Mouse (Mus musculus): ENCODE measurements around the gene Cxcl2. TPM values are rescaled to one million over a fixed set of nuclear protein-coding genes. Genes with fewer than 3 reads are reported as not detected.

Cxcl2 gene
- polyA plus RNA-seq, 1 experiment, result not detected

DNA sequence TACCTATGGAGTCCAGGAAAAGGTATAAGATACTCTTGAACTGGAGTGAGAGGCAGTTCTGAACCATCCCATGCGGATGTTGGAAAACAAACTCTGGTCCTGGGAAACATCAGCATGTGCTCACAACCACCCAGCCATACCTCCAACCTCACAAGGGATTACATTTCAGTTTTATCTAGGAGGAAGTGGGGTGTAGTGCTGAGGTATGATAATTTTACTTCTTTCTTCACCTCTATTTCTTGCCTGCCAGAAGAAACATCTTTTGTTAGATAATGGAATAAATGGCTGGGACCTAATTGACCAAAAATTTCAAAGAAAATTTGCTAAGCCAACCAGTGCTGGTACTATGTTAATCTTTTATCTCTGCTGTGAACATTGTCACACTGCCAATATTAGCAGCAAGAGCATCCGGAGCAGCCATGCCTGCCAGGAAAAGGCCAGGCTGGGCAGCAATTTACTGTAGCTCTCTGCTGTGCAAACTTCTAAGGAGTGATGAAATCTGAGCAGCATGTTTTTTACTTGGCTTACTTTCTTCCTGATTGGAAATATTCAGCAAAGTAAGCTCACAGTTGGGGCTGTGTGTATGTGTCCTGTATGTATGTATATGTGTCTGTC is 18.9 kb upstream of the Cxcl2 start:
- H3K27ac ChIP-seq (ENCODE audit: control insufficient read depth, insufficient read depth, low read depth, low read length, poor library complexity), result no peak overlapping the region
- H3K4me1 ChIP-seq (ENCODE audit: control insufficient read depth, insufficient read depth, low read length), result peaks cover 2% of the 10 kb centered on the region; the same call in 1 of the 2 replicates
- H3K4me3 ChIP-seq (replicated peaks; ENCODE audit: control insufficient read depth, low read depth, low read length), result no peak overlapping the region
- TF ChIP-seq POLR2A (IDR thresholded peaks at IDR 0.05; ENCODE audit: borderline replicate concordance, control insufficient read depth, low read depth, low read length) (no peak), CTCF (IDR thresholded peaks at IDR 0.05; ENCODE audit: control insufficient read depth, insufficient read depth, low read length) (no peak)
- WGBS, result 41% methylated on average over 2 of the region's 2 CpGs

DNA sequence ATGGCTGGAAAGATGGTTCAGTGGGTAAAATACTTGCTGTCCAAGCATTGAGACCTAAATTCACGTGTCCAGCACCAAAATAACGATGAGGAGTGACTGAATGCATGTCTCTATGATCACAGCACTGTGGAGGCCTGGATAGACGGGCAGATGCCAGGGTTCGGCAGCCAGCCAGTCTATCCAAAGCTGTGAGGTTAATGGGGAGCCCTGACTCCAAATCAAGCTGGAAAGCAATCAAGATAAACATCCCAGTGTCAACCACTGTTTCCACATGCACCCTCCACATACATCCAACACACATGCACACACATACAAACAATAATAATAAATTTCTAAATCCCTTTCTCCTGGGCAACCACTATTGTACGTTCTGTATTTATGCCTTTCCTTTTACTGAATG is 15.0 kb upstream of the Cxcl2 start:
- WGBS, result 76% methylated on average over 5 of the region's 5 CpGs

DNA sequence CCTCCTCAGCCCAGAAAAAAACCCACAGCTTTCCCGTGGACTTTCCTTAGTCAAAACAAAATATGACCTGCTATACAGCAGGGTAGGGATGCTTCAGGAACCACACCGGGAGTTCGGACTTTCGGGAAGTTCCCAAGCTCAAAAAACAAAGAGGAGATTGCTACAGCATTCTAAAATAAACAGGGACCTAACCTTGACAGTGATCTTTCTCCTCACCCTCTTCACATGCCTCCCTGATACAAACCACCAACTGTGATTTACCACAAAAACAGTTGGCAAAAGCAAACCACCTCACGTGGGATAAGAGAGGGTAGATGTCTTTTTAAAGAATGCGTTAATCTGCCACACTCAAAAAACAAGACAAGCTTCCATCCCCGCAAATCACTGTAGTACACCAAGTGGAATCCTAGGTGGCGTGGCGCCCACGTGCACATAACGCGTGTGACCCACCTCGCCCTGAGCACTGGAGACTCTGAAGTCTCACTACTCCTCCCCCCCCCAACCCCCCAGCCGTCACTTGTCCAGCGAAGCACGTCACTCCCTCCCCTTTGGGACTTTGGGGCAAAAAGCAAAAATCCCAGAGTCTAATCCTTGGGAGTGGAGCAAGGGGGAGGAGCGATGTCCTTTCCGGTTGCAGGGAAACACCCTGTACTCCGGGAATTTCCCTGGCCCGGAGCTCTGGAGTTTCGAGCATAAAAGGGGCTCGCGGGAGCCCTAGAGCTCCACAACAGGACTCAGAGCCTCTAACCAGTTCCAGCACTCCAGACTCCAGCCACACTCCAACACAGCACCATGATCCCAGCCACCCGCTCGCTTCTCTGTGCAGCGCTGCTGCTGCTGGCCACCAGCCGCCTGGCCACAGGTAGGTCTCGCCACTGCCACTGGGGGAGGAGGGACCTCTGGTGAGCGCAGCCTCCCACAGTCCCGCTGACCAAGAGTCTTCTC is 12.9 kb upstream of the Cxcl2 start, which contains the start of gene Cxcl1:
TSS of gene Cxcl1 (plus strand) at position 723 of the 945 bp plus-strand sequence.
- H3K4me1 ChIP-seq (ENCODE audit: control insufficient read depth, insufficient read depth, low read length), result no peaks in the 10 kb centered on the region
- no peak within 1 kb of the TSS for H3K4me3 ChIP-seq (replicated peaks; ENCODE audit: control insufficient read depth, low read depth, low read length)
- no peak within 1 kb of the TSS for H3K27ac ChIP-seq (ENCODE audit: control insufficient read depth, insufficient read depth, low read depth, low read length, poor library complexity)
- WGBS, result 15% methylated on average over 30 of the region's 30 CpGs
- TF ChIP-seq CTCF (IDR thresholded peaks at IDR 0.05; ENCODE audit: control insufficient read depth, insufficient read depth, low read length) (no peak), POLR2A (IDR thresholded peaks at IDR 0.05; ENCODE audit: borderline replicate concordance, control insufficient read depth, low read depth, low read length) (no peak)

More for the DNA sequence above, 15.0 kb upstream of the Cxcl2 start:
- TF ChIP-seq POLR2A (IDR thresholded peaks at IDR 0.05; ENCODE audit: borderline replicate concordance, control insufficient read depth, low read depth, low read length) (no peak), CTCF (IDR thresholded peaks at IDR 0.05; ENCODE audit: control insufficient read depth, insufficient read depth, low read length) (no peak)
- no peak overlapping the region for H3K4me3 ChIP-seq (replicated peaks; ENCODE audit: control insufficient read depth, low read depth, low read length)
- no peaks in the 10 kb centered on the region for H3K4me1 ChIP-seq (ENCODE audit: control insufficient read depth, insufficient read depth, low read length)
- H3K27ac ChIP-seq (ENCODE audit: control insufficient read depth, insufficient read depth, low read depth, low read length, poor library complexity), result no peak overlapping the region

DNA sequence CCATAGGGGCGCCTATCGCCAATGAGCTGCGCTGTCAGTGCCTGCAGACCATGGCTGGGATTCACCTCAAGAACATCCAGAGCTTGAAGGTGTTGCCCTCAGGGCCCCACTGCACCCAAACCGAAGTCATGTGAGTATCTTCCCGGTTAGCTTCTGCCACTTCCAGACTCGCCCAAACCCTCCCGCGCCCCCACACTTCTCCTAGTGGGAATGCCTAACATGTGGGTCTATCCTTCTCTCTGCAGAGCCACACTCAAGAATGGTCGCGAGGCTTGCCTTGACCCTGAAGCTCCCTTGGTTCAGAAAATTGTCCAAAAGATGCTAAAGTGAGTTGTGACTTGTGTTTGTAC is 12.2 kb upstream of the Cxcl2 start:
- Histone ChIP-seq H3K4me1 (ENCODE audit: control insufficient read depth, insufficient read depth, low read length) (no peaks in the 10 kb centered on the region), H3K4me3 (replicated peaks; ENCODE audit: control insufficient read depth, low read depth, low read length) (no peak overlapping the region), H3K27ac (ENCODE audit: control insufficient read depth, insufficient read depth, low read depth, low read length, poor library complexity) (no peak overlapping the region)
- TF ChIP-seq CTCF (IDR thresholded peaks at IDR 0.05; ENCODE audit: control insufficient read depth, insufficient read depth, low read length) (no peak), POLR2A (IDR thresholded peaks at IDR 0.05; ENCODE audit: borderline replicate concordance, control insufficient read depth, low read depth, low read length) (no peak)
- 50% methylated on average over 10 of the region's 10 CpGs for WGBS

DNA sequence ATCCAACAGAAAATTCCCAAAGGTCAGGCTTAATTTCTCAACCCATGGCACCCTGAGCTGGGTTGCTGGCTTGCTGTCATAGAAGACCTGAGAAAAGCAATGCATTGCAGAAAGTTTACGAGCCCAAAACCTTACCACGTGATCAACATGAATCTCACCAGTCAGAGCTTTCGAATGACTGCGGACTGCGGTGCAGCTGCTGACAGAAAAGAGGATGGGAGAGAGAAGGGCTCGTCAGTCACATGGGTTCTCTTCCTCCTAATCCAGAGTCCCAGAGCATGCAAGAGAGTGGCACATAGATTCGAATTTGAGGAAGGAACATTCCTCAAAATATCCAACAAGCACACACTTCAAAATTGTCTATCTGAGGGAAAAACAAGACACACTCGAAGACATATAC is 9.4 kb upstream of the Cxcl2 start:
- TF ChIP-seq POLR2A (IDR thresholded peaks at IDR 0.05; ENCODE audit: borderline replicate concordance, control insufficient read depth, low read depth, low read length) (no peak), CTCF (IDR thresholded peaks at IDR 0.05; ENCODE audit: control insufficient read depth, insufficient read depth, low read length) (no peak)
- Histone ChIP-seq H3K4me3 (replicated peaks; ENCODE audit: control insufficient read depth, low read depth, low read length) (no peak overlapping the region), H3K4me1 (ENCODE audit: control insufficient read depth, insufficient read depth, low read length) (no peaks in the 10 kb centered on the region; the same call in 1 of the 2 replicates), H3K27ac (ENCODE audit: control insufficient read depth, insufficient read depth, low read depth, low read length, poor library complexity) (no peak overlapping the region)
- 68% methylated on average over 8 of the region's 8 CpGs for WGBS

DNA sequence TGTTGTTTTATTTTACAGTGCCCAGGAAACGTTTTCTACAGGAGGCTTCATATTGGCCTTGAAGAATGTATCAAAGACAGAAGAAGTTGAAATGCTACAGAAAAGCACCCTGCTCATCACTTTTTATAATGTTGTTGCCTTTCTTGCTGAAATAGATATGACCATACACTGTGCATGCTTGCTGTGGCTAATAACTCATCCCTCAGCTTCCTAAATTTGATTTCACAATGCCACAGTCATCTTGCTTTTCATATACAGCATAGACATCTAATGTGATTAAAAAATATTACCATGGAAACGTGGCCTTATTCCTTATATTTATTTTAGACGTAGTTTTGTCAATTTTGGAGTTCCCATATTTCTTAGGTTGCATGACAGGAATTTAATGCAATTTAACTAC is 6.2 kb upstream of the Cxcl2 start:
- Histone ChIP-seq H3K4me3 (replicated peaks; ENCODE audit: control insufficient read depth, low read depth, low read length) (no peak overlapping the region), H3K27ac (ENCODE audit: control insufficient read depth, insufficient read depth, low read depth, low read length, poor library complexity) (no peak overlapping the region), H3K4me1 (ENCODE audit: control insufficient read depth, insufficient read depth, low read length) (no peaks in the 10 kb centered on the region; the same call in 1 of the 2 replicates)
- WGBS, result 47% methylated on average over 3 of the region's 3 CpGs
- no peak for TF ChIP-seq POLR2A (IDR thresholded peaks at IDR 0.05; ENCODE audit: borderline replicate concordance, control insufficient read depth, low read depth, low read length)
- TF ChIP-seq CTCF (IDR thresholded peaks at IDR 0.05; ENCODE audit: control insufficient read depth, insufficient read depth, low read length), result no peak

DNA sequence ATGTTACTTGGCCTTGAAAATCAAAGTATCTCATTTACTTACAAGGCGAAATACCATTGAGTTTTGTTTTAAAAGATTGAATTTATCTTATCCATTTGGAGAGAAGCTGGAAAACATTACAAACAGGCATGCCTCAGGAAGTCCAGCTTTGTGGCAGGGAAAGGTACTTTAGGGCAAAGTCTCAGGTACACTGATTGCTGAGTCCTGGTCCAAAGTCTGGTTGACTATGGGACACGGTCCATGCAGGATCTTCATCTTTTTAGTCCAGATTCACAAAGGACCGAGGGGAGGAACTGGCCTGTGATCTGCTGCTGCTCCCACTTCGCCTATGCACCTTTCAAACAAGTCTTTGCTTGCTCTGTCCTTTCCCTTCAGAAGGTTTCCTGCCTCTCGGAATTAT is 4.4 kb upstream of the Cxcl2 start:
- WGBS, result 76% methylated on average over 5 of the region's 5 CpGs
- TF ChIP-seq CTCF (IDR thresholded peaks at IDR 0.05; ENCODE audit: control insufficient read depth, insufficient read depth, low read length), result no peak
- no peak for TF ChIP-seq POLR2A (IDR thresholded peaks at IDR 0.05; ENCODE audit: borderline replicate concordance, control insufficient read depth, low read depth, low read length)
- peaks cover 2% of the 10 kb centered on the region for H3K4me1 ChIP-seq (ENCODE audit: control insufficient read depth, insufficient read depth, low read length)
- no peak overlapping the region for H3K4me3 ChIP-seq (replicated peaks; ENCODE audit: control insufficient read depth, low read depth, low read length)
- no peak overlapping the region for H3K27ac ChIP-seq (ENCODE audit: control insufficient read depth, insufficient read depth, low read depth, low read length, poor library complexity)

DNA sequence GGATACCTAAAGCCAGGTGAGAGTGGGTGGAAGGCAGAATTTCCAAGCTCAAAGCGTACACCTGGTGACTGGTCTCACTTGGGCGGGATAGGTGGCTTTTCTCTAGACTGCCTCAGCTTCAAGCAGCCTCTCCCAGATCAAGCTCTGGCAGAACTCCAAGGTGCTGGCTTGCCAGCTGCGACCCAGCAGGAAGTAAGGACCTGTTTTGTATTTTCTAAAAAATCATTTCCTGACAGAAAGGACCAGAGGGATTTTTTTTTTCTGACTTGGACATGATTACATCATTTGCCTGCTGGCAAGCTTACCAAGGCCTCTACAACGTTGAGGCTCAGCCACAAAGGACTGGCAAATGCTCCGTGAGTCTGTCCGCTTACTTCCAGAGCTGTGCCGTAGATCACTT is 3.5 kb upstream of the Cxcl2 start:
- no peak overlapping the region for H3K27ac ChIP-seq (ENCODE audit: control insufficient read depth, insufficient read depth, low read depth, low read length, poor library complexity)
- H3K4me1 ChIP-seq (ENCODE audit: control insufficient read depth, insufficient read depth, low read length), result peaks cover 2% of the 10 kb centered on the region
- no peak overlapping the region for H3K4me3 ChIP-seq (replicated peaks; ENCODE audit: control insufficient read depth, low read depth, low read length)
- 12% methylated on average over 7 of the region's 7 CpGs for WGBS
- TF ChIP-seq CTCF (IDR thresholded peaks at IDR 0.05; ENCODE audit: control insufficient read depth, insufficient read depth, low read length), result no peak
- TF ChIP-seq POLR2A (IDR thresholded peaks at IDR 0.05; ENCODE audit: borderline replicate concordance, control insufficient read depth, low read depth, low read length), result no peak
